Mouse (Mus musculus) midbrain, embryonic 16.5 days (tissue): Measurements from ENCODE around the gene Magi2. TPM values are rescaled to one million over a fixed set of nuclear protein-coding genes. Genes with fewer than 3 reads are reported as not detected.

ENCODE experiments used
- ATAC-seq: fragments of 200-750 bp; cut with Nextera tagmentation; 2 replicates; pipeline ENCODE4 v1.8.0; 2017; ENCODE audit warnings: moderate TSS enrichment
- H3K27ac ChIP-seq: fragments of 300-500 bp; sonication (generic); 2 replicates; pipeline ENCODE4 v1.5.1; 2014; ENCODE audit warnings: mild to moderate bottlenecking, low read length, mixed read lengths
- H3K27me3 ChIP-seq: fragments of 300-500 bp; sonication (generic); 2 replicates; pipeline ENCODE4 v1.6.1; 2014; ENCODE audit warnings: low read depth, low read length, mixed read lengths; ENCODE audit not compliant: control insufficient read depth, insufficient read depth
- H3K36me3 ChIP-seq: fragments of 300-500 bp; sonication (generic); 2 replicates; pipeline ENCODE4 v1.6.1; 2014; ENCODE audit warnings: mild to moderate bottlenecking, low read length, moderate library complexity, mixed read lengths; ENCODE audit not compliant: control insufficient read depth, insufficient read depth
- H3K4me1 ChIP-seq: fragments of 300-500 bp; sonication (generic); 2 replicates; pipeline ENCODE4 v1.6.1; 2014; ENCODE audit warnings: mild to moderate bottlenecking, low read length, mixed read lengths; ENCODE audit not compliant: control insufficient read depth, insufficient read depth
- H3K4me2 ChIP-seq: fragments of 300-500 bp; sonication (generic); 2 replicates; pipeline ENCODE4 v1.6.1; 2014; ENCODE audit warnings: mild to moderate bottlenecking, low read length, mixed read lengths
- H3K4me3 ChIP-seq: fragments of 300-500 bp; sonication (generic); 2 replicates; pipeline ENCODE4 v1.5.1; 2014; ENCODE audit warnings: low read depth, mild to moderate bottlenecking, low read length, moderate library complexity, mixed read lengths
- H3K9ac ChIP-seq: fragments of 300-500 bp; sonication (generic); 2 replicates; pipeline ENCODE4 v1.6.1; 2014; ENCODE audit warnings: low read depth, low read length, mixed read lengths
- H3K9me3 ChIP-seq: fragments of 300-500 bp; sonication (generic); replicated peaks from 2 replicates; pipeline ENCODE4 v1.6.1; 2014; ENCODE audit warnings: mild to moderate bottlenecking, low read length, mixed read lengths; ENCODE audit not compliant: control insufficient read depth, poor library complexity, severe bottlenecking
- WGBS: fragments of 180-500 bp; shearing (Covaris S2); extraction: QIAGEN DNeasy Blood & Tissue Kit; methylation state at CpG from one replicate; pipeline ENCODE4 v1.1.7; 2014; 5-methylcytosine and 5-hydroxymethylcytosine counted together
- polyA plus RNA-seq: library from polyadenylated mRNA; unstranded; fragments of >200 nt; fragmentation: Nextera tagmentation; extraction: Ambion mirVana; gene quantifications from 2 replicates; pipeline ENCODE4 v1.2.1, GENCODE M21; 2015

Magi2 gene
- polyA plus RNA-seq, 1 experiment from 2014 or later: 33.0 TPM

DNA sequence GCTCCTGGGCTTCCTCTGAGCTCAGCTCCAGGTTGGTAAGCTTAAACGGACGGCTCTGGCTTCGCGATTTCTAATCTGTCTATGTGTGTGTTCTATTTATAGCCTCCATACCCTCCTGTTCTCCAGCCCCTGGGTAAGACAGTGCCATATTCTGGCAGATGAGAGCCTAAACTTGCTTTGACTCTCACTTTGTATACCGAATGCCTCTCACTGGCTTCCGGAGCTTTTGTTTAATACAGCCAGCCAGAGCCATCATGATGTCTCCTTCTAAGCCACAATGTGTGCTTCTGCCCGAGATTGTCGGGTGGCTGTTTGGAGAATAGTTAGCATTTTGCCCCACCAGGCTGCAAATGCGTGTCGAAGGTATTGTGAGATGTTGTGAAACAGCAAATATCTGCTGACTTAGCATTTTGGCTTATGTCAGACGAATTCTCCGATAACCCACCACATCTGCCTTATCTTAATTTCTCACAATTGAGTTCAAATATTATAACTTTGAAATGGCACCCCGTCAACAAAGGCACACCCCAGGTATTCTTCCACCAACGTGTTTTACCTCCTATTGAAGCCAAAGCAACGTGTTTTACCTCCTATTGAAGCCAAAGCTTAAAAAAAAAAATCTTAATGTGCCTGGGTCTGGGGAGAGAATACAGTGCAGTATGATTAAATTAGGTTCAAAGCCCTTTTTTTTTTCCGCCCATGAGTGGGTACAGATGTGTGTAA is 681.3 kb downstream of the Magi2 start:
- peak overlapping the region; percentile 85 for H3K27ac ChIP-seq
- H3K4me2 ChIP-seq: peak overlapping the region; percentile 63
- peak; percentile 69 for ATAC-seq
- H3K4me1 ChIP-seq: peaks cover 18% of the 10 kb centered on the region
- no peaks in the 10 kb centered on the region for H3K27me3 ChIP-seq
- WGBS: 1% methylated on average over 16 of the region's 16 CpGs
- H3K4me3 ChIP-seq: peak overlapping the region; percentile 50
- peak overlapping the region; percentile 79 for H3K9ac ChIP-seq
- no peaks in the 10 kb centered on the region for H3K9me3 ChIP-seq
- no peaks in the 10 kb centered on the region for H3K36me3 ChIP-seq

- WGBS: 0% methylated on average over 5 of the region's 5 CpGs
- ATAC-seq: peak; percentile 22; the same call in 1 of the 2 replicates
- peak overlapping the region; percentile 63 for H3K4me2 ChIP-seq
Measured at GRCm38 (mm10) chr5:19908706-19909060, 681.8 kb downstream of the Magi2 start.

DNA sequence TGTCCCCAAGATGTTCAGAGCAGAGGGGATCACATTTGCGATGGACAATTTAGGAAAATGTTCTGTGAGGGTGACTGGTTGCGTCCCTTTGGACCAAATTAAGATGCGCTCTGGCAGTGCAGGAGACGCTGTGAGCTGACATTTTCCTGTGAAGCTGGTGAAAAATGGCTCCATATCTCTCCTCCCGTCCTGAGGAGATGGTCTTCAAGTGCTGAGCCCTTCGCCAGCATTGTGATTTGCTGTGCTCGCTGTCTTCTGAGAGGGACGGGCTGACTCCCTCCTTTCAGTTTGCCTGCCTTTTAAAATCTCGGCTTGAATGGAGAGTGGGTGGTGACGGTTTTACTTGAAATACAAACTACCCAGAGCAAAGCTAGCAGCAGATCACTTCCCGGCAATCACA is 682.2 kb downstream of the Magi2 start:
- H3K9ac ChIP-seq: peak overlapping the region; percentile 79
- peak overlapping the region; percentile 50 for H3K4me3 ChIP-seq
- H3K36me3 ChIP-seq: no peaks in the 10 kb centered on the region
- H3K4me1 ChIP-seq: peaks cover 18% of the 10 kb centered on the region
- no peaks in the 10 kb centered on the region for H3K9me3 ChIP-seq
- WGBS: 1% methylated on average over 11 of the region's 11 CpGs
- ATAC-seq: peak; percentile 67
- peak overlapping the region; percentile 63 for H3K4me2 ChIP-seq
- H3K27ac ChIP-seq: peak overlapping the region; percentile 85
- no peaks in the 10 kb centered on the region for H3K27me3 ChIP-seq

More at GRCm38 (mm10) chr5:19908706-19909060, 681.8 kb downstream of the Magi2 start:
- Histone ChIP-seq H3K4me3 (peak overlapping the region; percentile 50), H3K9me3 (no peaks in the 10 kb centered on the region), H3K36me3 (no peaks in the 10 kb centered on the region), H3K27ac (peak overlapping the region; percentile 85), H3K27me3 (no peaks in the 10 kb centered on the region), H3K4me1 (peaks cover 18% of the 10 kb centered on the region), H3K9ac (peak overlapping the region; percentile 79)

DNA sequence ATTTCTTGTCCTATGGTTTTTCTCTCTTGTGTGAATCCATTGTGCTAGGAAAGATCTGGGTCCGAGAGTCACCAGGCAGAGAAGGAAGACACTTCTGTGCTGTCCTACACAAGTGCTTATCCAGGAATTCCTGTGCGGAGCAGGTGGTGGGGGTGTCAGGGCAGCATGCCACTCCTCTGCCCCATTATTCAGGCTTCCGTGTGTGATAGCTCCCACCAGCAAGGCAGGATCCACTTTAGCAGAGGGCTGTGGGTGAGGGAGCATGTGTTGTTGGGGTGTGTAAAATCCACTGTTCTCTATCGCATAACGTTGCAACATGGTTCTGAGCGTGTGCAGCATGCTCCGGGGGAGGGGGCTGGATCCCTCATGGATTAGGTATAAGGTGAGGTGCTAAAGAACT is 682.8 kb downstream of the Magi2 start:
- peak; percentile 50 for ATAC-seq
- no peaks in the 10 kb centered on the region for H3K36me3 ChIP-seq
- H3K4me1 ChIP-seq: peaks cover 18% of the 10 kb centered on the region
- WGBS: 45% methylated on average over 7 of the region's 7 CpGs
- H3K4me2 ChIP-seq: peak overlapping the region; percentile 63
- peak overlapping the region; percentile 85 for H3K27ac ChIP-seq
- H3K9ac ChIP-seq: peak overlapping the region; percentile 79
- no peaks in the 10 kb centered on the region for H3K9me3 ChIP-seq
- H3K4me3 ChIP-seq: peak overlapping the region; percentile 50
- no peaks in the 10 kb centered on the region for H3K27me3 ChIP-seq

DNA sequence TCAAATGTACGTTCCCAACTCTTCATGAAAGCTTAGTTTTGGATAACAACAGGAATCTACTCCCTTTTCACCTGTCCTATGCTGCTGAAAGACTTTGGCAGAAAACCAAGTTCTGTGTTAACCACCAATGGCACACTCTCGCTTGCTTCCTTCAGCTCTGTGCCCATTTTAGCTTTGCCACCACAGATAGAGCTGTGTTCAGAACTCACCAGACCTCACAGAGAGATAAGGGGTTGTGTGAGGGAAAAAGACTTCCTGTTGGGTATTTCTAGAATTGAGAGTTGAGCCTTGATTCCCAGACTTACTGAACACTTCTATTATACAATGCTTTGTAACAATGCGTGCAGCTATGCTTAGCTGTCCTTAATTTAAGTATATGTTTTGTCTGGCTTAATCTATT is 705.3 kb downstream of the Magi2 start:
- H3K4me3 ChIP-seq: no peak overlapping the region
- 0 out of 2 replicates have a peak, but pooled peaks cover 2% of the 10 kb centered on the region for H3K4me1 ChIP-seq
- no peaks in the 10 kb centered on the region for H3K9me3 ChIP-seq
- H3K36me3 ChIP-seq: no peaks in the 10 kb centered on the region
- no peak overlapping the region for H3K27ac ChIP-seq
- 85% methylated on average over 3 of the region's 3 CpGs for WGBS
- ATAC-seq: no peak
- no peak overlapping the region for H3K9ac ChIP-seq
- no peak overlapping the region for H3K4me2 ChIP-seq
- no peaks in the 10 kb centered on the region for H3K27me3 ChIP-seq

GRCm38 (mm10) chr5:19933190-19933589 is 706.4 kb downstream of the Magi2 start:
- no peak overlapping the region for H3K9ac ChIP-seq
- 0 out of 2 replicates have a peak, but pooled peaks cover 2% of the 10 kb centered on the region for H3K36me3 ChIP-seq
- H3K4me3 ChIP-seq: no peak overlapping the region
- no peak overlapping the region for H3K4me2 ChIP-seq
- no peak overlapping the region for H3K27ac ChIP-seq
- no peaks in the 10 kb centered on the region for H3K27me3 ChIP-seq
- H3K9me3 ChIP-seq: no peaks in the 10 kb centered on the region
- no peak for ATAC-seq
- WGBS: 47% methylated on average over 2 of the region's 2 CpGs
- 0 out of 2 replicates have a peak, but pooled peaks cover 2% of the 10 kb centered on the region for H3K4me1 ChIP-seq

DNA sequence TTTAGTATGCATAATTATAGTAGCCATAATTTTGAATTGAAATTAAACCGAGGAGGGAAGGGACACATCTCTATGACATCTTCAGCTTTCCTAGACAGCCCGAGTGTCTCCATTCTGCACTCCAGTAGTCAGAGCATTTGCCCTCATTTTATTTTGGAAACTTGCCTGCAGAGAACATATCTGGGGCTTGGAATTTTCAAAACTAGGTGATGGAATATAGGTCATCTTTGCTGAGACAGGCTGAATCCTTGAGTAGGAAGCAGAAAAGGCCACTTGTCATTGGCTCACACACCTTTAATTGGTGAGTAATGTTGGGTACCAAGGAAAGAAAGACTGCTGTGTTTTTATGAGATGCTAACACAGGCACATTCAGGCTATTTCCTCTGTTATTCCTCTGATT is 724.3 kb downstream of the Magi2 start:
- H3K9ac ChIP-seq: no peak overlapping the region
- H3K4me3 ChIP-seq: no peak overlapping the region
- H3K9me3 ChIP-seq: no peaks in the 10 kb centered on the region
- WGBS: 84% methylated on average over 2 of the region's 2 CpGs
- ATAC-seq: no peak
- no peaks in the 10 kb centered on the region for H3K27me3 ChIP-seq
- H3K4me1 ChIP-seq: no peaks in the 10 kb centered on the region; the same call in 1 of the 2 replicates
- H3K36me3 ChIP-seq: no peaks in the 10 kb centered on the region
- no peak overlapping the region for H3K4me2 ChIP-seq
- no peak overlapping the region for H3K27ac ChIP-seq

- 88% methylated on average over 1 of the region's 1 CpGs for WGBS
- no peak for ATAC-seq
- no peak overlapping the region for H3K9ac ChIP-seq
Measured at GRCm38 (mm10) chr5:19964113-19964512, 737.3 kb downstream of the Magi2 start.

GRCm38 (mm10) chr5:19972736-19973135 is 745.9 kb downstream of the Magi2 start:
- no peak overlapping the region for H3K27ac ChIP-seq
- ATAC-seq: no peak
- 84% methylated on average over 2 of the region's 2 CpGs for WGBS
- no peak overlapping the region for H3K4me2 ChIP-seq
- H3K36me3 ChIP-seq: no peaks in the 10 kb centered on the region
- no peaks in the 10 kb centered on the region for H3K27me3 ChIP-seq
- no peak overlapping the region for H3K4me3 ChIP-seq
- no peaks in the 10 kb centered on the region for H3K4me1 ChIP-seq
- no peak overlapping the region for H3K9ac ChIP-seq
- no peaks in the 10 kb centered on the region for H3K9me3 ChIP-seq

More at GRCm38 (mm10) chr5:19964113-19964512, 737.3 kb downstream of the Magi2 start:
- no peaks in the 10 kb centered on the region for H3K4me1 ChIP-seq
- no peak overlapping the region for H3K27ac ChIP-seq
- no peaks in the 10 kb centered on the region for H3K27me3 ChIP-seq
- H3K4me2 ChIP-seq: no peak overlapping the region
- H3K9me3 ChIP-seq: no peaks in the 10 kb centered on the region
- no peaks in the 10 kb centered on the region for H3K36me3 ChIP-seq
- no peak overlapping the region for H3K4me3 ChIP-seq
